Mouse (Mus musculus): ENCODE data around the gene Adora2a.
"Not testable (repeated sequence)": the region's sequence is repeated elsewhere in the genome, so short reads cannot be mapped to it uniquely, and the experiment has no call there.

Gene Adora2a

GRCm38 (mm10) chr10:75350564-75350963 is 33.9 kb downstream of the Adora2a start:
- DNase-seq (ENCODE audit: low spot score): no peak

- no peak for DNase-seq (ENCODE audit: low spot score)
These were observed 35.9 kb downstream of the Adora2a start for GRCm38 (mm10) chr10:75352541-75352940.

DNA sequence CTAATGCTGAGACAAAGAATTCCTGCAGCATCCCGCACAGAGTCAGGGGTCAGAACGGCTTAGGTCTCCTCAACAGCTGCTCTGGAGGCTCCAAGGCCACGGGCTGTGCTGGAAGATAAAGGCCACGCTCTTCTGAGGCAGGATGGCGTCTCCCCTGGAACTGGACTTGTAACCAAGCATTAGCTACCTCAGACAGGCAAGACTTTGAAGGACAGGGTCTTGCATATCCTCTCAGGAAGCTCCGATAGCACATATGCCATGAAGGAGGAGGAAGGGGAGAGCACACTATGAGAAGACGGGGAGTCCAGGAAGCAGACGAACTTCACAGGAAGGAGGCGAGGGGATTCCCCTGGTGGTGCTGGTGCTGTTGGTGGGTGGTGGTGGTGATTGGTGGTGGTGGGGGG is 37.2 kb downstream of the Adora2a start:
- not testable (repeated sequence) for DNase-seq (ENCODE audit: low spot score)

GRCm38 (mm10) chr10:75355341-75355740 is 38.7 kb downstream of the Adora2a start:
- DNase-seq (ENCODE audit: low spot score): no peak

- not testable (repeated sequence) for DNase-seq (ENCODE audit: low spot score)
These were observed 47.6 kb downstream of the Adora2a start for GRCm38 (mm10) chr10:75364214-75364690.

DNA sequence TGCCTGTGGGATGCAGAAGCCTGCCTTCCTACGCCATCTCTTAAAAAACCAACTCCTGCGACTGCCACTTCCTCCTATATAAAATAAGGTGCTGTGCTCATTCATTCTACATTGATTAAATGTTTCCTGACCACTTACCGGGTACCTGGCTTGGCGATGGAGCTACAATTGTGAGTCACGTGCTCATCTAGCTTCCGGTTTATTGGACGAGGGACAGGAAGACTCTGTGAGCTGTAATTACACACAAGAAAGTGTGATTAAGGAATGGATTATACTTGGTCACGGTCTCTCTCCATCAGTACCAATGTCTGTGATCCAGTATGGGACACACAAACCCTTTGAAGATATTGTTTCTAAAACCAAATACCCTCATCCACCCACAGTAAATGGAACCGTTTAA is 48.1 kb downstream of the Adora2a start:
- no peak for DNase-seq (ENCODE audit: low spot score)

- DNase-seq (ENCODE audit: low spot score): no peak
These were observed 48.6 kb downstream of the Adora2a start for GRCm38 (mm10) chr10:75365231-75365633.

DNA sequence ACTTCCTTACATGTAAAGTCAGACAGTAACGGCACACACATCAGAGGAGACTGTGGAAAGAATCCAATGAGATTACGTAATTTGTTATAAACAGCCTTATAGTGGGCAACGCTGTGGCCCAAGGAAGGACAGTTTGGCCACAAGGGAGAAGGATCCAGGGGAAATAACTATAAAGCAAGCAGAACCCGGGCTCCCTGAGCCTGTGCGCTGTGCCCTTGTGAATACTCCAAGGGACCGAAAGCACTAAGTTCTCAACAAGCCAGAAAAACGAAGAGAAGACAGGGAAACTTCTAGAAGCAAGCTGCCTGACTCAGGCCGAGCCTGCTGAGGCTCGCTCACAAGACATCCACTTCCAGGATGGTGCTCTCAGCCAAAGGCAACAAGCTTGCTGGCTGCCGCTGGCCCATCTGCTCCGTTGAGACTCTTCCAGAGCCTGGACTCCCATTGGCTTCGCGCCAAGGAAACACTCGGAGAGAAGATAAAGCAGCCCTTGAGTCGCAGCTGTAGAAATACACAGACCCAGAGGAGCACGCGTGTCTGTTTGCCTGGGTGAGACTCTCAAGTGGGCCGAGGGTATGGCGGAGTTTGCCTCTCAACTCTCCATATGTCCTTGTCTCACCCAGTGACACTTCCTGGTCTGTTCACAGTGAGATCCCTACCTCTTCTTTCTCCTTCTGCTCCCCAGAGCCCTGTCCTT is 57.1 kb downstream of the Adora2a start:
- DNase-seq (ENCODE audit: low spot score): not testable (repeated sequence)

GRCm38 (mm10) chr10:75378688-75379087 is 62.0 kb downstream of the Adora2a start:
- DNase-seq (ENCODE audit: low spot score): no peak

Data from c-Kit-positive CD71-positive TER-119-positive erythroid progenitor cells, embryonic 14.5 days (primary cell).